ENCODE assay signal across 12 mouse cellular contexts in the genomic region with DNA sequence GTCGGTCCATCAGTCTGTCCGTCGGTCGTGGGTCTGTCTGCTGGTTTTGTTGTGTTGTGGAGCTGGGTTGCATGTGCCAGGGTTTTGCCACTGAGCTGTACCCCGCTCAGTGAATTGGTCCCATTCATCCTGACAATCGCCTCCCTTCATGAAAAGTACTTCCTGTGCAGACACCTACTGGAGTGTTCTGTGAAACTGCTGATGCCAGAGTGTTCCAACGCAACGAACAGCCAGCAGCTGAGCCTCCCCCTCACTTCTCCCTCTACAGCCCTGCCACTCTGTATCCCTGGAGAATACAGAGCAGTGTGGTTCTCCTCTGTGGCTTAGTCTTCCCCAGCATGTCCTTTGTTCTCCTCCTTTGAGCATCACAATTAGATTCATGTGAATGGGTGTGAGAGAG. TPM values are rescaled to one million over a fixed set of nuclear protein-coding genes. Genes with fewer than 3 reads are reported as not detected.
DNase-seq lines count a peak whose midpoint lies in the region; ATAC-seq and TF ChIP-seq lines count a peak whose summit lies in the region.
"Had no signal": no experiment of that assay in that cellular context is flagged by ENCODE, and none has a peak within 500 bp of the region (broad histone marks: within the 10 kb centered on the region; RNA-seq: fewer than 3 reads in every experiment).

No protein-coding gene starts in this region.

- 0 out of 2 replicates have a peak, but pooled peaks cover 3% of the 10 kb centered on the region for H3K27me3 ChIP-seq in midbrain, embryonic 15.5 days (replicated peaks)
- no peaks in the 10 kb centered on the region for H3K27me3 ChIP-seq in midbrain, embryonic 14.5 days (ENCODE audit: control insufficient read depth, insufficient read depth, low read length)
- no peaks in the 10 kb centered on the region for H3K27me3 ChIP-seq in intestine, postnatal 0 days (replicated peaks; ENCODE audit: control insufficient read depth, insufficient read depth, low read length)
- H3K27me3 ChIP-seq in liver, postnatal 0 days (ENCODE audit: insufficient read depth, low read length): no peaks in the 10 kb centered on the region
- H3K27me3 ChIP-seq: stomach, embryonic 15.5 days had no signal

- TF ChIP-seq CTCF in intestine, postnatal 0 days (IDR thresholded peaks at IDR 0.05; ENCODE audit: low read depth): no peak
- TF ChIP-seq CTCF in liver, postnatal 0 days (IDR thresholded peaks at IDR 0.05; ENCODE audit: low read depth): no peak

- WGBS in midbrain, embryonic 15.5 days: 76% methylated on average over 8 of the region's 8 CpGs
- 76% methylated on average over 8 of the region's 8 CpGs for WGBS in midbrain, embryonic 14.5 days
- WGBS in intestine, postnatal 0 days: 75% methylated on average over 8 of the region's 8 CpGs
- 67% methylated on average over 8 of the region's 8 CpGs for WGBS in liver, postnatal 0 days (ENCODE audit: insufficient replicate concordance)

- H3K27ac ChIP-seq in midbrain, embryonic 15.5 days: no peak overlapping the region
- no peak overlapping the region for H3K27ac ChIP-seq in midbrain, embryonic 14.5 days (replicated peaks; ENCODE audit: low read depth, low read length)
- H3K27ac ChIP-seq in intestine, postnatal 0 days (ENCODE audit: low read depth, low read length): no peak overlapping the region
- H3K27ac ChIP-seq in liver, postnatal 0 days (ENCODE audit: low read depth): no peak overlapping the region
- H3K27ac ChIP-seq: stomach, embryonic 15.5 days had no signal

- H3K36me3 ChIP-seq in midbrain, embryonic 15.5 days (replicated peaks): no peaks in the 10 kb centered on the region
- H3K36me3 ChIP-seq in midbrain, embryonic 14.5 days (ENCODE audit: control insufficient read depth, insufficient read depth, low read length): no peaks in the 10 kb centered on the region
- H3K36me3 ChIP-seq in intestine, postnatal 0 days (ENCODE audit: control insufficient read depth, insufficient read depth): no peaks in the 10 kb centered on the region
- H3K36me3 ChIP-seq in liver, postnatal 0 days (replicated peaks; ENCODE audit: insufficient read depth, low read length): no peaks in the 10 kb centered on the region
- H3K36me3 ChIP-seq: stomach, embryonic 15.5 days had no signal

- peak; percentile 37; the same call in 1 of the 2 replicates for ATAC-seq in midbrain, embryonic 15.5 days (replicated peaks)
- no peak for ATAC-seq in midbrain, embryonic 14.5 days (ENCODE audit: low FRiP score, low TSS enrichment)
- no peak for ATAC-seq in intestine, postnatal 0 days
- no peak for ATAC-seq in liver, postnatal 0 days
- ATAC-seq in erythroblast, adult 5-6 weeks (replicated peaks; ENCODE audit: low FRiP score, poor library complexity, severe bottlenecking): no peak

- H3K9me3 ChIP-seq in midbrain, embryonic 15.5 days: no peaks in the 10 kb centered on the region
- H3K9me3 ChIP-seq in midbrain, embryonic 14.5 days (ENCODE audit: control insufficient read depth, low read length): no peaks in the 10 kb centered on the region
- no peaks in the 10 kb centered on the region for H3K9me3 ChIP-seq in intestine, postnatal 0 days (ENCODE audit: control insufficient read depth)
- H3K9me3 ChIP-seq in liver, postnatal 0 days (ENCODE audit: low read length): no peaks in the 10 kb centered on the region
- H3K9me3 ChIP-seq: stomach, embryonic 15.5 days had no signal

- DNase-seq in midbrain, embryonic 14.5 days: no peak
- DNase-seq in frontal cortex, postnatal 25 days (ENCODE audit: low spot score in 2 of 2): peak; percentile 27 to 43
- DNase-seq in layer of hippocampus, postnatal 25 days (ENCODE audit: extremely low spot score in 1 of 2, low spot score in 1 of 2): peak; percentile 25 to 38
- DNase-seq in right cerebral cortex, postnatal 10 days (ENCODE audit: low spot score in 2 of 2): peak; percentile 80 to 87
- DNase-seq in liver, postnatal 0 days: no peak
- DNase-seq: lung, adult 18-20 months had no signal

- H3K9ac ChIP-seq in midbrain, embryonic 15.5 days: no peak overlapping the region
- no peak overlapping the region for H3K9ac ChIP-seq in midbrain, embryonic 14.5 days (replicated peaks; ENCODE audit: low read length)
- no peak overlapping the region for H3K9ac ChIP-seq in intestine, postnatal 0 days (ENCODE audit: low read depth, low read length)
- no peak overlapping the region for H3K9ac ChIP-seq in liver, postnatal 0 days (replicated peaks)
- H3K9ac ChIP-seq: stomach, embryonic 15.5 days had no signal

- peaks cover 6% of the 10 kb centered on the region; the same call in 1 of the 2 replicates for H3K4me1 ChIP-seq in midbrain, embryonic 15.5 days
- H3K4me1 ChIP-seq in midbrain, embryonic 14.5 days (ENCODE audit: control insufficient read depth, insufficient read depth, low read length): no peaks in the 10 kb centered on the region
- no peaks in the 10 kb centered on the region for H3K4me1 ChIP-seq in intestine, postnatal 0 days (replicated peaks; ENCODE audit: control insufficient read depth, insufficient read depth, low read length)
- peaks cover 6% of the 10 kb centered on the region; the same call in 1 of the 2 replicates for H3K4me1 ChIP-seq in liver, postnatal 0 days (ENCODE audit: insufficient read depth)

- TF ChIP-seq EP300 in liver, postnatal 0 days (IDR thresholded peaks at IDR 0.05; ENCODE audit: low read depth): no peak

- H3K4me2 ChIP-seq in midbrain, embryonic 15.5 days: no peak overlapping the region
- no peak overlapping the region for H3K4me2 ChIP-seq in midbrain, embryonic 14.5 days (ENCODE audit: low read length)
- H3K4me2 ChIP-seq in intestine, postnatal 0 days (replicated peaks; ENCODE audit: low read depth): no peak overlapping the region
- no peak overlapping the region for H3K4me2 ChIP-seq in liver, postnatal 0 days (ENCODE audit: low read depth, low read length)
- H3K4me2 ChIP-seq: stomach, embryonic 15.5 days had no signal

- no peak overlapping the region for H3K4me3 ChIP-seq in midbrain, embryonic 15.5 days
- no peak overlapping the region for H3K4me3 ChIP-seq in midbrain, embryonic 14.5 days (replicated peaks; ENCODE audit: low read depth, low read length)
- H3K4me3 ChIP-seq in intestine, postnatal 0 days (ENCODE audit: low read depth, low read length): no peak overlapping the region
- H3K4me3 ChIP-seq in liver, postnatal 0 days (ENCODE audit: low read depth, low read length): no peak overlapping the region
- H3K4me3 ChIP-seq: stomach, embryonic 15.5 days had no signal

RNA-seq across cellular contexts. Expression of a gene that starts 27.7 kb away (rescaled TPM):
- 1.6 TPM in 2 replicates for polyA plus RNA-seq in midbrain, embryonic 15.5 days (2015; fragmentation: Nextera tagmentation; extraction: Ambion mirVana)
- polyA plus RNA-seq in midbrain, embryonic 14.5 days (2014; fragmentation: Nextera tagmentation; extraction: Ambion mirVana): 0.57 and 2.0 TPM in 2 replicates
- total RNA-seq in layer of hippocampus, postnatal 25 days (2021): 1 to 10 TPM; 2.7 to 3.1 TPM
- 1.6 and 1.8 TPM in 2 replicates for polyA plus RNA-seq in intestine, postnatal 0 days (2015; fragmentation: Nextera tagmentation; extraction: Ambion mirVana)
- polyA plus RNA-seq in liver, postnatal 0 days (2015; fragmentation: Nextera tagmentation; extraction: Ambion mirVana): 0.92 and 1.00 TPM in 2 replicates
- total RNA-seq in erythroblast, adult 5-6 weeks (2015; ENCODE audit: low replicate concordance): not detected in 2 replicates
- total RNA-seq in erythroblast, adult 5-6 weeks (2017; ENCODE audit: low replicate concordance): 0.14 TPM in 1 of 2 replicates, not detected in the other
- total RNA-seq: granulocyte monocyte progenitor cell, adult 5-6 weeks; hematopoietic stem cell, adult 5-6 weeks had no signal

RNA-seq across cellular contexts. Expression of a gene that starts 54.1 kb away (rescaled TPM):
- 1.1 and 1.2 TPM in 2 replicates for polyA plus RNA-seq in midbrain, embryonic 15.5 days (2015; fragmentation: Nextera tagmentation; extraction: Ambion mirVana)
- 0.27 and 0.66 TPM in 2 replicates for polyA plus RNA-seq in midbrain, embryonic 14.5 days (2014; fragmentation: Nextera tagmentation; extraction: Ambion mirVana)
- 1 to 10 TPM; 4.9 to 5.6 TPM for total RNA-seq in layer of hippocampus, postnatal 25 days (2021)
- 2.8 and 3.2 TPM in 2 replicates for polyA plus RNA-seq in intestine, postnatal 0 days (2015; fragmentation: Nextera tagmentation; extraction: Ambion mirVana)
- 10.2 and 11.8 TPM in 2 replicates for polyA plus RNA-seq in liver, postnatal 0 days (2015; fragmentation: Nextera tagmentation; extraction: Ambion mirVana)
- 9.4 and 10.0 TPM in 2 replicates for total RNA-seq in erythroblast, adult 5-6 weeks (2015; ENCODE audit: low replicate concordance)
- total RNA-seq in erythroblast, adult 5-6 weeks (2017; ENCODE audit: low replicate concordance): 3.0 and 3.1 TPM in 2 replicates

Comparison
In these comparisons a context has a peak if more than half of its experiments do, and no peak if none do; other contexts are left out.
1. DNase-seq: peak in frontal cortex, postnatal 25 days (2 of 2), layer of hippocampus, postnatal 25 days (2 of 2) and right cerebral cortex, postnatal 10 days (2 of 2); none in midbrain, embryonic 14.5 days (single experiment) and liver, postnatal 0 days (single experiment).